Mouse (Mus musculus) Patski (cell line): ENCODE measurements around the gene Lrba. TPM values are rescaled to one million over a fixed set of nuclear protein-coding genes. Genes with fewer than 3 reads are reported as not detected.

Source experiments
- ATAC-seq: fragments of 100-300 bp; one replicate; pipeline ENCODE4 v1.8.0; 2021
- CTCF ChIA-PET: fragments of 350-600 bp; sonication (Branson Sonifier 250); formaldehyde crosslinking; loops from one replicate; lab custom pipeline; 2022; ENCODE audit warnings: inconsistent platforms; lab: Charles Lee
- POLR2A ChIA-PET: fragments of 350-600 bp; sonication (Branson Sonifier 250); formaldehyde crosslinking; loops from one replicate; lab custom pipeline; 2022; ENCODE audit warnings: antibody characterized with exemption, inconsistent platforms; lab: Charles Lee
- DNase-seq: peaks from one replicate; pipeline ENCODE4 v3.0.0-alpha.2; 2011; ENCODE audit warnings: low read depth, low spot score
- H3K27me3 ChIP-seq: fragments of 371-371 bp; one replicate; pipeline ENCODE4 v1.5.1; 2021
- CTCF ChIP-seq: fragments of 100-300 bp; IDR thresholded peaks from one replicate; pipeline ENCODE4 v1.5.1; 2021
- in situ Hi-C: fragments of 300-500 bp; cut with MboI; formaldehyde crosslinking; loops from 3 replicates; pipeline ENCODE4 v1.11.1; 2018; ENCODE audit warnings: low pct_unique_long_range_greater_than_20kb, mixed read lengths
- polyA plus RNA-seq: library from polyadenylated mRNA; unstranded; gene quantifications from one replicate; pipeline ENCODE4 v1.2.3, GENCODE M21; 2021

Gene Lrba
- polyA plus RNA-seq, 1 experiment from 2014 or later = 35.1 TPM

DNA sequence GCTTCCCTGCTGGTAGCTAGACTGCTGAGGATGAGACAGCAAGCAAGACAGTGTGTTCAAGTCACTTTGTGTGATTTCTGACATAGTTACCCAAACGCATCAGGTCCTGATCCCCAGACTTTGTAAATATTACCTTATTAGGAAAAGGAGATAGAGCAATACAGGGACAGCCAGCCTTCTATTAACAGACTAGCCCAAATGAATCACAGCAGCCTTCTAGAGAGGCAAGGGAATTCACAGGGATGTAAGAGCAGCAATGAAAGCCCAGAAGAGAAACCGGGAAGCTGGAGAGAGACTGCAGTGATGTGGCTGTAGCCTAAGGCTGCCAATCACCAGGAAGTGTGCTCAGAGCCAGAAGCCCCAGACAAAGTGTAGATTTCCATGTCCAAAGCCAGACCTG is 585.2 kb downstream of the Lrba start:
- in situ Hi-C loops = no loop called here
- TF ChIP-seq CTCF = no peak
- ATAC-seq (no peak), DNase-seq (no peak)
- CTCF ChIA-PET = interaction anchor here (1.1 to 2.6 kb wide), 4 partner anchors 13 to 49 kb away, joined by 3 to 13 read pairs (median 8); no protein-coding TSS in a partner anchor
- POLR2A ChIA-PET = interaction anchor here (0.5 to 1.3 kb wide), 3 partner anchors 10 to 484 kb away, joined by 3 to 4 read pairs (median 3); no protein-coding TSS in a partner anchor
- no peaks in the 10 kb centered on the region for H3K27me3 ChIP-seq

DNA sequence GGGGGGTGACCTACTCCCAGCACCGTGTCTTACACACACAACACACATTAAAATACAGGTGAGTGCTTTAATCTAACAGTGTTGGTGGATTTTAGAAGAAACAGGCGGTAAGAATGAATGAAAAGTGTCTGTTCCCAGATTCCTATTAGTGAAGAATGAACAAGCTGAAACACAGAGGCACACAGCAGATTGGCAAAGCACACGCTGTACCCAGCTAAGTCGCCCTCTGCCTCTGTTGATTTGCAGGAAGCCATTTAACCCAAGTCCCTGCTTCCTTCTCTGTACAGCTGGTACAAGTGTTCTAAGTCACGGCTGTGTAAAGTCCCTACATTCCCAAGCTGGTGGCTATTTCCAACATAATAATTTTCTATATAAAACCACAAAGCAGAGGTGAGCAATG is 586.4 kb downstream of the Lrba start:
- DNase-seq (no peak), ATAC-seq (no peak)
- ChIA-PET POLR2A (interaction anchor here (0.6 kb wide), 1 partner anchor 288 kb away, joined by 3 read pairs; no protein-coding TSS in a partner anchor), CTCF (interaction anchor here (0.6 to 2.4 kb wide), 6 partner anchors 19 to 482 kb away, joined by 3 to 11 read pairs (median 3); no protein-coding TSS in a partner anchor)
- no peak for TF ChIP-seq CTCF
- in situ Hi-C loops = no loop called here
- no peaks in the 10 kb centered on the region for H3K27me3 ChIP-seq

DNA sequence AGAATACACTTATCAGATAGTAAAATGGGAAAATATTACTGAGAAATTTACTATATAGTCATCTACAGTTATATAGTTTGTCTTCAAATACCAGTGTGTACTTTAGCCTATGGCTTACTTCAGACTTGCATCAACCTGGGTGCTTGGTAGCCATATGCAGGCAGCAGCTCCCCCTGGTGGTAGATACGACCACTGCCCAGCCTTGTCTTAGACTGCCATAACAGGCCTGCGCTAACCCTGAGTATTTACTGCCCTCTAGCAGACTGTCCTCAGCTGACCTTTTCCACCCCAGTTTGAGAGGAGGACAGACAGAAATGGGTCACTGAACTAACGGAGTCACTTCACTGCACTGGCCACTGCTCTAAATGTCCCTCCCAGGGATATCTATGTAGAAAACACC is 588.2 kb downstream of the Lrba start:
- ChIA-PET POLR2A (no interaction called here), CTCF (interaction anchor here (0.8 to 2.8 kb wide), 9 partner anchors 9 to 484 kb away, joined by 3 to 22 read pairs (median 7); no protein-coding TSS in a partner anchor)
- ATAC-seq (peak; percentile 95), DNase-seq (no peak)
- TF ChIP-seq CTCF = peak; percentile 98
- in situ Hi-C loops = no loop called here
- H3K27me3 ChIP-seq = no peaks in the 10 kb centered on the region

DNA sequence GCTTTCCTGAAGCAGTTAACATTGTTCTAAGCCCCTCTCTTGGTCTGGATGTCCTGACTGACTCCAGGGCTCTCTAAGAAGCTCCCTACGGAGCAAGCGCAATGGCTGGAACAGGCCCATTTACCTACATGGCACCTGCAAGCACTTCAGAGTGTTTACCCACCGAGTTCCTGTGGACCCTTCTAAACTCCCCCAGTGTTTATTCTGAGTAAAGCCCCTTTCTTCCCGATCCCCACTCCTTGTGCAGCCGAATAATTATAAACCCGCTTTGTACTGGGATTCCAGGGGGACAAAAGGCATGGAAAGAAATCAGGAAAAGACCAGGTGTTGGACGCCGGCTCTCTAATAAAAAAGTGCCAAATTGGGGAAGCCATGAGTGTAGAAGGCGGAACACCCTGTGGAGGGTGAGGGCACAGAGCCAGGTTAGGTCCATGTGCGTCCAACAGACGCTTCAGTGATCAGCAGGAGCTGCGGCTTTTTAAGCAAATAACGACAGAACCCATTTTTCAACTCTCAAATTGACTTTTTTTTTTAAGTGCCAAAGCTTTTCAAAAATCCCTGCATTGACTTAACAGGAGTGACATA is 593.6 kb downstream of the Lrba start:
- no peak for DNase-seq
- in situ Hi-C loops = loop anchor here (5.0 kb wide), 1 partner anchor 159 kb away; no protein-coding TSS in a partner anchor
- CTCF ChIA-PET = interaction anchor here (0.6 to 1.8 kb wide), 3 partner anchors 10 to 25 kb away, joined by 3 to 5 read pairs (median 3); no protein-coding TSS in a partner anchor
- no peak for ATAC-seq
- no peaks in the 10 kb centered on the region for H3K27me3 ChIP-seq
- POLR2A ChIA-PET = no interaction called here
- no peak for TF ChIP-seq CTCF

- POLR2A ChIA-PET = interaction anchor here (1.4 kb wide), 1 partner anchor 9 kb away, joined by 4 read pairs; no protein-coding TSS in a partner anchor
Observed at GRCm38 (mm10) chr3:86819372-86819771, 594.9 kb downstream of the Lrba start.

DNA sequence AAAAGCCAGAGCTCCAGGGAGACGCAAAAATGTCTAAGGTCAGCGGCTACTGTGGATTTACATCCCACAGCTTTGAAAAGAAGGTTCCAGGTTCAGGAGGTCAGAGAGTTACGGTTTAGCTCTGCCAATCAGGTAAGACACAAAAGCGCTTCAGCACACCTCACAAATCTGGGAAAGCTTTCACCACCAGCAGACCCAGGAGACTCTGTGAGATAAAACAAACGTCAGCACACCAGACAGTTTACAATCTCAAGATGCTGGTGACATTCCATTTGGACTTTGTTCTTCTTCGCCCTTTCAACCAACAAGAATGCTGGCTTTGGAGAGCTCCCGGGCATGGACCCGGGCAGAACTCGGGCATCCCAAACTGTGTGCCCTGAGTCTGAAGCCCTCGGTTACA is 595.9 kb downstream of the Lrba start:
- in situ Hi-C loops = no loop called here
- ATAC-seq = no peak
- no peaks in the 10 kb centered on the region for H3K27me3 ChIP-seq
- no peak for TF ChIP-seq CTCF
- CTCF ChIA-PET = interaction anchor here (1.2 to 1.9 kb wide), 2 partner anchors 13 to 19 kb away, joined by 5 to 8 read pairs; no protein-coding TSS in a partner anchor
- POLR2A ChIA-PET = interaction anchor here (0.7 kb wide), 1 partner anchor 54 kb away, joined by 3 read pairs; no protein-coding TSS in a partner anchor
- DNase-seq = no peak

More at GRCm38 (mm10) chr3:86819372-86819771, 594.9 kb downstream of the Lrba start:
- H3K27me3 ChIP-seq = no peaks in the 10 kb centered on the region
- no peak for DNase-seq
- CTCF ChIA-PET = interaction anchor here (1.9 kb wide), 1 partner anchor 12 kb away, joined by 8 read pairs; no protein-coding TSS in a partner anchor
- in situ Hi-C loops = loop anchor here (5.0 kb wide), 1 partner anchor 158 kb away; no protein-coding TSS in a partner anchor
- no peak for ATAC-seq
- TF ChIP-seq CTCF = no peak

DNA sequence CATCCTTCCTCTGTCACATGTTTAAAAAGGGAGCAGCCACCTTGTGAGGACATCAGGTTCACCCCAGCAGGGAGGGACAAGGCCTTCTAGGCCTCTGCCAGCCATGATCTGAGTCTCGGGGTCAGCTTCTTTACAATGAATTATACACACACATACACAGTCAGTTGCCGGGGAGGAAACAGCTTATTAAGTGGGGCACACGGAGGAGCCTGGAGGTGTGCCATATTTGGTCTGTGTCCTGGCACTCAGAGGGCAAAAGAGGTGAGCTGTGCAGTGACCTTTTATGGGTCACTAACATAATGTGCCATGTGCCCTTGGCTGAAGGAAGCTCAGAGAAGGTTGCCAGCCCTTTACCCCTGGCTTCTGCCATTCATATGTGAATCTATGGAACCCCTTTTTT is 596.9 kb downstream of the Lrba start:
- ChIA-PET CTCF (interaction anchor here (0.9 to 4.3 kb wide), 4 partner anchors 8 to 154 kb away, joined by 3 to 22 read pairs (median 3); no protein-coding TSS in a partner anchor), POLR2A (no interaction called here)
- no peak for DNase-seq
- in situ Hi-C loops = no loop called here
- no peak for TF ChIP-seq CTCF
- no peak for ATAC-seq
- H3K27me3 ChIP-seq = no peaks in the 10 kb centered on the region

DNA sequence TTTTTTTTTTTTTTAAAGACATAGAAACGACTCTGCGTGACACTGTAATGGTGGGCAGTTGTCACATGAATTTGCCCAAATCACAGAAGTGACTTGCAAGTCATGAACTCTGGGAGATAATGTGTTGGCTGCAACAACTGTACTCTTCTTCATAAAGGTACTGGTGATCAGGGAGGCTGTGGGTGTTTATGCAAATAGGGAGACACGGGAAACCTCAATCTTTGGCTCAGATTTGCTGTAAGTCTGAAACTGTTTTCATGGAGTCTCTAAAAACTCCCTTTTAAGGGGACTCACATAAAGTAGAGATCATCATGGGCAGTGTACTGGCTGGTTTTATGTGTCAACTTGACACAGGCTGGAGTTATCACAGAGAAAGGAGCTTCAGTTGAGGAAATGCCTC is 603.0 kb downstream of the Lrba start:
- POLR2A ChIA-PET = no interaction called here
- ATAC-seq = no peak
- CTCF ChIA-PET = no interaction called here
- H3K27me3 ChIP-seq = no peaks in the 10 kb centered on the region
- no peak for TF ChIP-seq CTCF
- in situ Hi-C loops = no loop called here
- no peak for DNase-seq

DNA sequence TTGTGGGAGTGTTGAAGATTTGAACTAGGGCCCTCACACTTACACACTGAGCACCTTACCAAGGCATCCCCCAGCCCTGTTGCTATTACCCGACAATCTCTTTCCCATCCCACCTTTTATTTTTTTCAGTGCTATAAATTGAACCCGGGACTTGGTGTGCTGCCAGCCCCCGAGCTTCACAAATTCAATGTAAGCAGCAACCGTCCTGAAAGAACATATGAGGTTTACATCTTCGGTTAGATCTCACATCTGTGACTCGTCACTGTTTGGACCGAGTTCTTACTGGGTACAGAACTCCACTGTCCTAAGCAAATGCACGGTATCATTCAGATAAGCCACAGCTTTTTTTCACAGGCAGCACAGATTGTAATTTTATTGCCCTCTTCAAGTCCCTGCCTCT is 607.6 kb downstream of the Lrba start:
- in situ Hi-C loops = no loop called here
- DNase-seq (no peak), ATAC-seq (no peak)
- H3K27me3 ChIP-seq = no peaks in the 10 kb centered on the region
- no peak for TF ChIP-seq CTCF
- ChIA-PET CTCF (interaction anchor here (1.2 kb wide), 1 partner anchor 16 kb away, joined by 3 read pairs; no protein-coding TSS in a partner anchor), POLR2A (interaction anchor here (0.6 kb wide), 1 partner anchor 51 kb away, joined by 5 read pairs; no protein-coding TSS in a partner anchor)

Other genes with a start within 250 kb of the Lrba start
- gene Prss48, start 222.2 kb upstream of the Lrba start, polyA plus RNA-seq = not detected
- 1,398 TPM for gene Rps3a1, start 82.0 kb upstream of the Lrba start, polyA plus RNA-seq